Mouse (Mus musculus): ENCODE results near the gene Tcp11l2.

Gene Tcp11l2

GRCm38 (mm10) chr10:84654731-84655130, 78.3 kb downstream of the Tcp11l2 start:
- DNase-seq (ENCODE audit: low spot score in 2 of 2): no peak

GRCm38 (mm10) chr10:84656618-84657017, 80.2 kb downstream of the Tcp11l2 start:
- no peak for DNase-seq (ENCODE audit: low spot score in 2 of 2)

GRCm38 (mm10) chr10:84657437-84658087, 81.1 kb downstream of the Tcp11l2 start:
- DNase-seq (ENCODE audit: low spot score in 2 of 2): no peak

- no peak for DNase-seq (ENCODE audit: low spot score in 2 of 2)
Observed at GRCm38 (mm10) chr10:84658088-84658848, 81.8 kb downstream of the Tcp11l2 start.

GRCm38 (mm10) chr10:84659281-84659680, 82.9 kb downstream of the Tcp11l2 start:
- DNase-seq (ENCODE audit: low spot score in 2 of 2): no peak

GRCm38 (mm10) chr10:84662138-84662537, 85.7 kb downstream of the Tcp11l2 start:
- no peak for DNase-seq (ENCODE audit: low spot score in 2 of 2)
